Mouse (Mus musculus) forebrain, postnatal 0 days (tissue): Measurements from ENCODE around the gene Wbp2. TPM values are rescaled to one million over a fixed set of nuclear protein-coding genes. Genes with fewer than 3 reads are reported as not detected.

Source experiments
- ATAC-seq: fragments of 200-750 bp; cut with Nextera tagmentation; 2 replicates; pipeline ENCODE4 v1.8.0; 2017; ENCODE audit warnings: mild to moderate bottlenecking, moderate library complexity
- DNase-seq: peaks from one replicate; pipeline ENCODE4 v3.0.0-alpha.2; 2015
- H3K27ac ChIP-seq: fragments of 300-500 bp; sonication (generic); 2 replicates; pipeline ENCODE4 v1.5.1; 2014; ENCODE audit warnings: low read depth, mild to moderate bottlenecking, antibody characterized with exemption, low read length, moderate library complexity, mixed read lengths
- H3K27me3 ChIP-seq: fragments of 300-500 bp; sonication (generic); 2 replicates; pipeline ENCODE4 v1.6.1; 2014; ENCODE audit warnings: mild to moderate bottlenecking, low read length, mixed read lengths; ENCODE audit not compliant: insufficient read depth
- H3K36me3 ChIP-seq: fragments of 300-500 bp; sonication (generic); 2 replicates; pipeline ENCODE4 v1.6.1; 2014; ENCODE audit warnings: mild to moderate bottlenecking, moderate library complexity; ENCODE audit not compliant: insufficient read depth
- H3K4me1 ChIP-seq: fragments of 300-500 bp; sonication (generic); 2 replicates; pipeline ENCODE4 v1.6.1; 2014; ENCODE audit warnings: antibody characterized with exemption; ENCODE audit not compliant: insufficient read depth
- H3K4me2 ChIP-seq: fragments of 300-500 bp; sonication (generic); 2 replicates; pipeline ENCODE4 v1.6.1; 2014; ENCODE audit warnings: low read depth, mild to moderate bottlenecking, moderate library complexity
- H3K4me3 ChIP-seq: fragments of 300-500 bp; sonication (generic); 2 replicates; pipeline ENCODE4 v1.5.1; 2014; ENCODE audit warnings: low read depth, low read length, mixed read lengths
- H3K9ac ChIP-seq: fragments of 300-500 bp; sonication (generic); 2 replicates; pipeline ENCODE4 v1.6.1; 2014; ENCODE audit warnings: mild to moderate bottlenecking
- H3K9me3 ChIP-seq: fragments of 300-500 bp; sonication (generic); 2 replicates; pipeline ENCODE4 v1.6.1; 2016; ENCODE audit warnings: low read length
- CTCF ChIP-seq: sonication (generic); IDR thresholded peaks from 2 replicates; pipeline ENCODE4 v1.5.1; 2016; ENCODE audit warnings: antibody characterized with exemption, control low read depth, low read depth
- WGBS: fragments of 180-500 bp; shearing (Covaris S2); extraction: QIAGEN DNeasy Blood & Tissue Kit; methylation state at CpG from one replicate; pipeline ENCODE4 v1.1.7; 2014; 5-methylcytosine and 5-hydroxymethylcytosine counted together
- polyA plus RNA-seq: library from polyadenylated mRNA; unstranded; fragments of >200 nt; fragmentation: Nextera tagmentation; extraction: Ambion mirVana; gene quantifications from 2 replicates; pipeline ENCODE4 v1.2.1, GENCODE M21; 2015
- total RNA-seq: library from RNA; depleted of rRNA; stranded (reverse); fragments of >200 nt; gene quantifications from 2 replicates; pipeline ENCODE4 v1.2.3, GENCODE M21; 2014

Gene Wbp2
- total and polyA plus RNA-seq, 2 experiments from 2014 or later = 130 to 281 TPM

- peak; percentile 23; the same call in 1 of the 2 replicates for TF ChIP-seq CTCF
Measured at GRCm38 (mm10) chr11:116088741-116089394, 2.1 kb upstream of the Wbp2 start.

GRCm38 (mm10) chr11:116088188-116088587 is 1.4 kb upstream of the Wbp2 start:
- no peak for TF ChIP-seq CTCF
- no peaks in the 10 kb centered on the region for H3K27me3 ChIP-seq
- no peak overlapping the region for H3K27ac ChIP-seq
- no peak overlapping the region for H3K9ac ChIP-seq
- H3K36me3 ChIP-seq = peaks cover 7% of the 10 kb centered on the region
- ATAC-seq (no peak), DNase-seq (no peak)
- 0 out of 2 replicates have a peak, but pooled peaks cover 4% of the 10 kb centered on the region for H3K4me1 ChIP-seq
- H3K4me2 ChIP-seq = no peak overlapping the region; the same call in 1 of the 2 replicates
- 84% methylated on average over 8 of the region's 8 CpGs for WGBS
- no peaks in the 10 kb centered on the region for H3K9me3 ChIP-seq
- H3K4me3 ChIP-seq = no peak overlapping the region

More at GRCm38 (mm10) chr11:116088741-116089394, 2.1 kb upstream of the Wbp2 start:
- H3K27ac ChIP-seq = no peak overlapping the region
- H3K36me3 ChIP-seq = peaks cover under 1% of the 10 kb centered on the region; the same call in 1 of the 2 replicates
- no peaks in the 10 kb centered on the region for H3K27me3 ChIP-seq
- H3K9me3 ChIP-seq = no peaks in the 10 kb centered on the region
- H3K9ac ChIP-seq = no peak overlapping the region
- ATAC-seq (no peak), DNase-seq (no peak)
- no peak overlapping the region for H3K4me3 ChIP-seq
- no peak overlapping the region for H3K4me2 ChIP-seq
- 87% methylated on average over 11 of the region's 11 CpGs for WGBS
- H3K4me1 ChIP-seq = 0 out of 2 replicates have a peak, but pooled peaks cover 4% of the 10 kb centered on the region

GRCm38 (mm10) chr11:116087194-116088130 is 667 bp upstream of the Wbp2 start:
- Histone ChIP-seq H3K9me3 (no peaks in the 10 kb centered on the region), H3K9ac (0 out of 2 replicates have a peak overlapping the region, but pooled peaks have one; percentile 23), H3K27me3 (no peaks in the 10 kb centered on the region), H3K4me1 (0 out of 2 replicates have a peak, but pooled peaks cover 4% of the 10 kb centered on the region), H3K27ac (peak overlapping the region; percentile 54; the same call in 1 of the 2 replicates), H3K4me2 (peak overlapping the region; percentile 61), H3K36me3 (peaks cover 13% of the 10 kb centered on the region), H3K4me3 (peak overlapping the region; percentile 48)
- DNase-seq = peak; percentile 88
- peak; percentile 81 for ATAC-seq
- peak; percentile 89 for TF ChIP-seq CTCF
- 4% methylated on average over 31 of the region's 31 CpGs for WGBS

- Histone ChIP-seq H3K27me3 (no peaks in the 10 kb centered on the region), H3K4me1 (0 out of 2 replicates have a peak, but pooled peaks cover 4% of the 10 kb centered on the region), H3K4me2 (no peak overlapping the region), H3K27ac (no peak overlapping the region), H3K4me3 (no peak overlapping the region), H3K9ac (no peak overlapping the region), H3K9me3 (no peaks in the 10 kb centered on the region), H3K36me3 (peaks cover 45% of the 10 kb centered on the region)
- WGBS = 94% methylated on average over 6 of the region's 6 CpGs
- no peak for ATAC-seq
- no peak for TF ChIP-seq CTCF
- no peak for DNase-seq
Measured at GRCm38 (mm10) chr11:116084166-116084565, 2.6 kb downstream of the Wbp2 start.

GRCm38 (mm10) chr11:116083096-116083672 is 3.6 kb downstream of the Wbp2 start:
- no peak for ATAC-seq
- 91% methylated on average over 14 of the region's 14 CpGs for WGBS
- H3K9ac ChIP-seq = no peak overlapping the region
- 0 out of 2 replicates have a peak, but pooled peaks cover 4% of the 10 kb centered on the region for H3K4me1 ChIP-seq
- H3K36me3 ChIP-seq = peaks cover 51% of the 10 kb centered on the region
- H3K27me3 ChIP-seq = no peaks in the 10 kb centered on the region
- no peaks in the 10 kb centered on the region for H3K9me3 ChIP-seq
- no peak for TF ChIP-seq CTCF
- H3K4me2 ChIP-seq = no peak overlapping the region
- no peak overlapping the region for H3K4me3 ChIP-seq
- DNase-seq = no peak
- no peak overlapping the region for H3K27ac ChIP-seq

- Histone ChIP-seq H3K27me3 (no peaks in the 10 kb centered on the region), H3K4me3 (no peak overlapping the region), H3K4me2 (no peak overlapping the region), H3K9ac (no peak overlapping the region), H3K27ac (no peak overlapping the region), H3K9me3 (no peaks in the 10 kb centered on the region), H3K4me1 (0 out of 2 replicates have a peak, but pooled peaks cover 4% of the 10 kb centered on the region), H3K36me3 (peaks cover 51% of the 10 kb centered on the region)
- TF ChIP-seq CTCF = peak; percentile 43
- 69% methylated on average over 6 of the region's 6 CpGs for WGBS
- no peak for ATAC-seq
- no peak for DNase-seq
Measured at GRCm38 (mm10) chr11:116081081-116081480, 5.7 kb downstream of the Wbp2 start.
